Mouse (Mus musculus): ENCODE results near the gene Ptf1a.

DNA sequence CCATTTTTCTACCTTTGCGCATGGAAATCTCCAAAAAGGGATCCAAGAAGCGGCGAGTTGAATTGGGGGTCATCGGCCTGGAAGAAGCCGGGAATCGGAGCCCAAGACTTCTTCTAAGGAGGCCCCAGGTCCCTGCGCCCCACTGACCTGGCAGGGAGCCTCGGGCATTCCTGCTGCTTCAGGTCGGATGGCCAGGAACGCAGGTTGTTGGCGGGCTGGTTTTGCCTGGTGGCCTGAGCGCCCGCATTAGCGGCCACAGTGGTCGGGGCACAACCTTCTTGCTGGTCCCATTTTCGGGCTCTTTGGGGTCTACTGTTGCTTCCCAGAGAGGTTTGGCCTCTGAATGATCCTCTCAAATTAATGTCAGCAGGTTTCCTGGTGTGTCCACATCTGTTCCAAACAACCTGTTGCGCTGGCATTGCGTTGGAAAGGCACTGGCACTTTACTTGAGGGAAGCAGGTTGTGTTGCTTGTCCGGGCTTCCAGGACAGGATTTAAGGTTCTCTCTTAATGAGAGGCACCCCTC, 7.1 kb downstream of the Ptf1a start:
- TF ChIP-seq EP300 (IDR thresholded peaks at IDR 0.05; ENCODE audit: low read depth) (no peak), CTCF (IDR thresholded peaks at IDR 0.05; ENCODE audit: low read depth) (no peak)
